Mouse (Mus musculus): ENCODE results near the gene Rbm38.

- TF ChIP-seq POLR2A (IDR thresholded peaks at IDR 0.05; ENCODE audit: low read depth, low read length): no peak; the same call in 1 of the 2 replicates
- no peak for TF ChIP-seq CTCF (IDR thresholded peaks at IDR 0.05; ENCODE audit: borderline replicate concordance, insufficient read depth, low read length)
Measured at GRCm38 (mm10) chr2:173000285-173000652, 20.0 kb upstream of the Rbm38 start.
